Mouse (Mus musculus): Measurements from ENCODE around the gene Sox5. TPM values are rescaled to one million over a fixed set of nuclear protein-coding genes. Genes with fewer than 3 reads are reported as not detected.

The Sox5 gene
- polyA plus RNA-seq, 1 experiment from 2014 or later = 246 TPM

DNA sequence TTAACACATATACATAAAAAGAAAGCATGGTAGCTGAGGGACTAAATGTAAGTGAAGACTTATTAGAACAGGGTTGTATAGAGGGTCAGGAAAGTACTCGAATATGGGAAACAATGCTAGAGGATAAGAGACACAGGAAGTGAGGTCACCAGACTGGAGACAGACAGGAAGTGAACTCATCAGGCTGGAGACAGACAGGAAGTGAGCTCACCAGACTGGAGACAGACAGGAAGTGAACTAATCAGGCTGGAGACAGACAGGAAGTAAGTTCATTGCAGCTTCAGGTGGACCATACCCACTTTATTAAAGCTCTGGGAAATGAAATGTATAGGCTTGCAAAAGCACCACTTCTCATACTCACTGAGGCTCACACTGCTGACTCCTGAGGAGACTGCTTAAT lies 680.9 kb downstream of the Sox5 start:
- Histone ChIP-seq H3K4me3 (replicated peaks; ENCODE audit: low read length) (no peak overlapping the region), H3K27me3 (replicated peaks; ENCODE audit: control insufficient read depth, insufficient read depth, low read length) (no peaks in the 10 kb centered on the region), H3K4me1 (replicated peaks; ENCODE audit: control insufficient read depth, insufficient read depth, low read length) (peaks cover 4% of the 10 kb centered on the region), H3K9me3 (ENCODE audit: control insufficient read depth, low read length) (0 out of 2 replicates have a peak, but pooled peaks cover 3% of the 10 kb centered on the region), H3K4me2 (ENCODE audit: low read length) (no peak overlapping the region), H3K9ac (replicated peaks; ENCODE audit: low read depth, low read length) (no peak overlapping the region), H3K27ac (ENCODE audit: low read length) (no peak overlapping the region), H3K36me3 (ENCODE audit: control insufficient read depth, insufficient read depth) (no peaks in the 10 kb centered on the region; the same call in 1 of the 2 replicates)
- ATAC-seq = no peak
- 94% methylated on average over 1 of the region's 1 CpGs for WGBS

DNA sequence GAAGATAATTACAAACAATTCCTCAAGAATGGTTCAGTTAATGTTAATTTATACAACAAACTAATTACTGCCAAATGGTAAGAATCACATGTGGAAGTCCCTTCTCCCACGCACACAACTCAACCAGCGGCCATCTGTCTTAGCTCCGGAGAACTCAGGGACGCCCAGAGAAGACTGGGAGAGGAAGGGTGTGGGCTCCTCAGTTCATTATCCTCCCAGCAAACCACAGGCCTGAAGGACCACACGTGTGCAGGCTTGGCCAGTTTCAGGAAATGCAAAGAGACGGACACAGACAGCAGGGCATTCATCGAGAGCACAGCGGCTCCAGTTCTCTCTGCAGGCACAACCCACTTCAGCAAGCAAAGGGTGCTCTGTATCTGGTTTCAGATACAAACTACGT lies 683.7 kb downstream of the Sox5 start:
- no peak overlapping the region for H3K4me2 ChIP-seq (ENCODE audit: low read length)
- H3K4me3 ChIP-seq (replicated peaks; ENCODE audit: low read length) = no peak overlapping the region
- no peaks in the 10 kb centered on the region for H3K36me3 ChIP-seq (ENCODE audit: control insufficient read depth, insufficient read depth)
- H3K9ac ChIP-seq (replicated peaks; ENCODE audit: low read depth, low read length) = no peak overlapping the region
- ATAC-seq = peak; percentile 67
- 21% methylated on average over 9 of the region's 9 CpGs for WGBS
- H3K4me1 ChIP-seq (replicated peaks; ENCODE audit: control insufficient read depth, insufficient read depth, low read length) = peaks cover 10% of the 10 kb centered on the region
- 0 out of 2 replicates have a peak, but pooled peaks cover 3% of the 10 kb centered on the region for H3K9me3 ChIP-seq (ENCODE audit: control insufficient read depth, low read length)
- H3K27ac ChIP-seq (ENCODE audit: low read length) = no peak overlapping the region
- no peaks in the 10 kb centered on the region for H3K27me3 ChIP-seq (replicated peaks; ENCODE audit: control insufficient read depth, insufficient read depth, low read length)

DNA sequence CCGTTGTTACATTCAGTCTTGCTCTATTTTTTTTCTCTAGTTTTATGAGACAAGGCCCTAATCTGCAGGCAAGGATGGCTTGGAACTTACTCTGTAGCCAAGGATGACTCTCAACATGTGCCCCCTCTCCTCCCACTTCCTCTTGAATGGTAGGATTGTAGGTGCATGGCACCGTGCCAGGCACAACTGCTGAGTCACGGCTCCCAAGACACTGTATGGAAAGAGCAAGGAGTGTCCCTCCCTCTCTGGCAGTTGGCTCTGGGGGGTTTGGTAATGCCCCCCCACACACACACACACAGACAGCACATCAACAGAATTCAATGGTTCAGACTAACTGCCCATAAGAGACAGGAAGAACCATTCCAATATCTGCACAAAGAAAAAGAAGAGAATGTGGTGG lies 693.5 kb downstream of the Sox5 start:
- Histone ChIP-seq H3K4me2 (ENCODE audit: low read length) (no peak overlapping the region), H3K27ac (ENCODE audit: low read length) (no peak overlapping the region)
- WGBS = 71% methylated on average over 3 of the region's 3 CpGs

DNA sequence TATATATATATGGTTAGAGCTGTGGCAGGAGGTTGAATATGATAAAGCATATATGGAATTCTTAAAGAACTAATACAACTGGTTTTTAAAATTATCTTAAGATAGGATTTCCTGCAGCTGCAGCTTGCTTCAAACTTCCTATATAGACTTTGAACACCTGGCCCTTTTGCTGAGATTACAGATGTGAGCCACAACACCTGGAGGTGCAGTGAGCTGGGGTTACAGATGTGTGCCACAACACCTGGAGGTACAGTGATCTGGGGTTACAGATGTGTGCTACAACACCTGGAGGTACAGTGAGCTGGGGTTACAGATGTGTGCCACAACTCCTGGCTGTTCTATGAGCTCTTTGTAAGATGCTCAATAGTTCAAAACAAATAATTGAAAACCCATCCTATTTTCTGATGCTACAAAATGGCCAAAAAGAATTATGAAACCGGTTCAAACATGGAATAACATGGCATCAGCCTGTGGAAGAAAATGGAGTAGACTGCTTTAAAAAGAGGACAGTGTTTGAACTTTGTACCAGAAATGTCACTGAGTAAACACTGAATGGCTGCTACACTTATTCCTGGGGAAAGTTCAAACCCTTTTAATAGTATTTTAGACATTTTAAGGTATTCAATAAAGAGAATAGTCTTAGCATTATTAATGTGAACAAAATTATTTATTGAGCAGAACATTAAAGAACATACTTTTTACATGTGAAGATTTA lies 695.5 kb downstream of the Sox5 start:
- no peaks in the 10 kb centered on the region for H3K27me3 ChIP-seq (replicated peaks; ENCODE audit: control insufficient read depth, insufficient read depth, low read length)
- WGBS = 88% methylated on average over 1 of the region's 1 CpGs
- ATAC-seq = no peak
- H3K36me3 ChIP-seq (ENCODE audit: control insufficient read depth, insufficient read depth) = no peaks in the 10 kb centered on the region
- no peak overlapping the region for H3K4me2 ChIP-seq (ENCODE audit: low read length)
- H3K4me1 ChIP-seq (replicated peaks; ENCODE audit: control insufficient read depth, insufficient read depth, low read length) = 0 out of 2 replicates have a peak, but pooled peaks cover 2% of the 10 kb centered on the region
- H3K27ac ChIP-seq (ENCODE audit: low read length) = no peak overlapping the region
- H3K9me3 ChIP-seq (ENCODE audit: control insufficient read depth, low read length) = no peaks in the 10 kb centered on the region
- no peak overlapping the region for H3K4me3 ChIP-seq (replicated peaks; ENCODE audit: low read length)
- H3K9ac ChIP-seq (replicated peaks; ENCODE audit: low read depth, low read length) = no peak overlapping the region

More for the DNA sequence above, 693.5 kb downstream of the Sox5 start:
- Histone ChIP-seq H3K9me3 (ENCODE audit: control insufficient read depth, low read length) (no peaks in the 10 kb centered on the region), H3K9ac (replicated peaks; ENCODE audit: low read depth, low read length) (no peak overlapping the region), H3K27me3 (replicated peaks; ENCODE audit: control insufficient read depth, insufficient read depth, low read length) (no peaks in the 10 kb centered on the region), H3K4me3 (replicated peaks; ENCODE audit: low read length) (no peak overlapping the region), H3K36me3 (ENCODE audit: control insufficient read depth, insufficient read depth) (no peaks in the 10 kb centered on the region), H3K4me1 (replicated peaks; ENCODE audit: control insufficient read depth, insufficient read depth, low read length) (0 out of 2 replicates have a peak, but pooled peaks cover 2% of the 10 kb centered on the region)
- ATAC-seq = no peak

DNA sequence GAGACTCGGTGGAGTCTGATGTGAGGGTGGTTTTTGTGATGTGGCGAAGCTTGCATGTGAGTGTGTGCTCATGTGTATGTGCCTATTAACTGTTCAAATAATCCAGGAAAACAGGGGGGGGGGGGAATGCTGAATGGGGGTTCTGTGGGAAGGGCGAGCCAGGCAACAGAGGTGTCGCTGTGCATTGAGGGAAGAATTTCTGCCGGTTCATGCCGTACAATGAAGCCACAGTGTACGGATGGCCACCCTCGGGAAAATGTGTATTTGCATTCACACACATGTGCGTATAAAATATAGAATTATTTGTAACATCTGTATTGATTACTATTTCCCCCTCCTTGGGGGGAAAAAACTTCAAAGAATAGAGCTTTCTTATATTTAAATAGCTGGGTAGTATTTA lies 699.5 kb downstream of the Sox5 start:
- Histone ChIP-seq H3K4me1 (replicated peaks; ENCODE audit: control insufficient read depth, insufficient read depth, low read length) (no peaks in the 10 kb centered on the region), H3K9ac (replicated peaks; ENCODE audit: low read depth, low read length) (no peak overlapping the region), H3K27me3 (replicated peaks; ENCODE audit: control insufficient read depth, insufficient read depth, low read length) (no peaks in the 10 kb centered on the region), H3K9me3 (ENCODE audit: control insufficient read depth, low read length) (no peaks in the 10 kb centered on the region), H3K4me3 (replicated peaks; ENCODE audit: low read length) (no peak overlapping the region), H3K4me2 (ENCODE audit: low read length) (no peak overlapping the region), H3K36me3 (ENCODE audit: control insufficient read depth, insufficient read depth) (no peaks in the 10 kb centered on the region), H3K27ac (ENCODE audit: low read length) (no peak overlapping the region)
- ATAC-seq = no peak
- 69% methylated on average over 9 of the region's 9 CpGs for WGBS

DNA sequence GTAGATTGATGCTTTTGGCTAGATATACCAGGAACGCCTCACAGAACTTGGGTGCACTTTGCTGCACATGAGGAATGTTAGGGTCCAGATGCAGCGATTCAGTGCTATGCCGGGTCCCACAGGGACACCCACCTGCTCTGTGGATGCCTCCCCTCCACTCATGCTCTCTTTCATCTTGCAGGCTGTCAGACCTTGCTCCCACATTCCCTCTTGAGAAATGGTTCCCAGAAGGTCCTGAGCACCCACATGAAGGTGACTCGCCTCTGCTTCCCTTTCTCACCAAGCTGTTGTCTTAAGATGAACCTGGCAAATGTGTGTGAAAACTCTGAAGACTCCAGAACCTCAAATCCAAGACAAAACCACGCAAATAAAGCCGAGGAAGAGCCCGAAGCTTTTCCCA lies 704.0 kb downstream of the Sox5 start:
- no peak overlapping the region for H3K9ac ChIP-seq (replicated peaks; ENCODE audit: low read depth, low read length)
- no peak overlapping the region for H3K27ac ChIP-seq (ENCODE audit: low read length)
- no peak for ATAC-seq
- peaks cover 14% of the 10 kb centered on the region for H3K4me1 ChIP-seq (replicated peaks; ENCODE audit: control insufficient read depth, insufficient read depth, low read length)
- H3K4me3 ChIP-seq (replicated peaks; ENCODE audit: low read length) = no peak overlapping the region
- no peaks in the 10 kb centered on the region for H3K27me3 ChIP-seq (replicated peaks; ENCODE audit: control insufficient read depth, insufficient read depth, low read length)
- no peaks in the 10 kb centered on the region for H3K9me3 ChIP-seq (ENCODE audit: control insufficient read depth, low read length)
- no peaks in the 10 kb centered on the region for H3K36me3 ChIP-seq (ENCODE audit: control insufficient read depth, insufficient read depth)
- H3K4me2 ChIP-seq (ENCODE audit: low read length) = no peak overlapping the region
- 95% methylated on average over 7 of the region's 7 CpGs for WGBS

DNA sequence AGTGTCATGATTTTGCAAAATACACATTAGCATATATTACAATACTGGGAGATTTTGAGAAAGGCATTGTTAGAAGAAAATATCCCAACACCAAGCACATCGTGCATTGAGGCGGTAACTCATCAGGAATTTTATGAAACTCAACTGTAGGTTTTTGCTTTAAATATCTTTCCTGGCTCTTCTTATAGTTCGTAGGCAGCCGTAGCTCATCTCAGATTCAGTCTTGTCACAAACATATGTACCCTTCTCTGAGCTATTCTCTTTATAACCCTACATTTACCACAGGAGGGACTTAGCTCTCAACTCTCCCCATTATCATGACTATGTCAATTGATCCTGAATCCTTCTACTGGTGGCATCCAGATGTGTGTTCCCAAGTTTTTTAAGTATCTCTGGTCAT lies 705.4 kb downstream of the Sox5 start:
- no peak for ATAC-seq
- Histone ChIP-seq H3K4me1 (replicated peaks; ENCODE audit: control insufficient read depth, insufficient read depth, low read length) (peaks cover 14% of the 10 kb centered on the region), H3K9ac (replicated peaks; ENCODE audit: low read depth, low read length) (no peak overlapping the region), H3K4me2 (ENCODE audit: low read length) (no peak overlapping the region), H3K36me3 (ENCODE audit: control insufficient read depth, insufficient read depth) (no peaks in the 10 kb centered on the region), H3K27me3 (replicated peaks; ENCODE audit: control insufficient read depth, insufficient read depth, low read length) (no peaks in the 10 kb centered on the region), H3K9me3 (ENCODE audit: control insufficient read depth, low read length) (no peaks in the 10 kb centered on the region), H3K27ac (ENCODE audit: low read length) (no peak overlapping the region), H3K4me3 (replicated peaks; ENCODE audit: low read length) (no peak overlapping the region)
- WGBS = 84% methylated on average over 4 of the region's 4 CpGs

DNA sequence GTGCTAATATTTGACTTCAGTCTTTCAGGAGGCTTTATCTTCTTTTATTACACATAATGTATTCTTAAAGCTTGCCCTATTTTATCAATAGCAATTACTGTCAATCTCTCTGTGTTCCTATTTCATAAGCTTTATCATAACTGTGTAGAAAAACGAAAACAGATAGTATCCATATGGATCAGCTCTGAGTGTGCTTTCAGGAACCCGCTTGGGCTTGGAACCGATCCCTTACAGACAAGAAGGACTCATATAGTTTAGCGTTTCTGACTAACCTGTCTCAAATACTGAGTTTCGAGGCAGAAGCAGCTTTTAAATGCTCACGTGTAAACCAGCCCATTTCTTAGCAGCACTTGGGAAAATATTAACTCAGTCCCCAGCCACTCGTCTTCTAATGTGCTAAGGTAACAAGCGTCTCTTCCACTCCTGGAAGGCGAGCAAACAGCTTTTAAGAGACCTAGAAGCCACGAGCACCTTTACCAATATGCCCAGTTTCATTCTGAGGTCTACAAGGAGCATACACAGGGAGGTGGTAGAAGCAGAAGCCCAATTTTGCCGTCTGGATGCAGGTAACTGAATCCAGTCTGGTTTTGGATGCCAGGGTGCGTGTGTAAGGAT lies 706.3 kb downstream of the Sox5 start:
- Histone ChIP-seq H3K36me3 (ENCODE audit: control insufficient read depth, insufficient read depth) (no peaks in the 10 kb centered on the region), H3K4me2 (ENCODE audit: low read length) (no peak overlapping the region), H3K4me1 (replicated peaks; ENCODE audit: control insufficient read depth, insufficient read depth, low read length) (peaks cover 14% of the 10 kb centered on the region), H3K9ac (replicated peaks; ENCODE audit: low read depth, low read length) (no peak overlapping the region), H3K9me3 (ENCODE audit: control insufficient read depth, low read length) (no peaks in the 10 kb centered on the region), H3K27ac (ENCODE audit: low read length) (no peak overlapping the region), H3K4me3 (replicated peaks; ENCODE audit: low read length) (no peak overlapping the region), H3K27me3 (replicated peaks; ENCODE audit: control insufficient read depth, insufficient read depth, low read length) (no peaks in the 10 kb centered on the region)
- 78% methylated on average over 12 of the region's 12 CpGs for WGBS
- no peak for ATAC-seq

DNA sequence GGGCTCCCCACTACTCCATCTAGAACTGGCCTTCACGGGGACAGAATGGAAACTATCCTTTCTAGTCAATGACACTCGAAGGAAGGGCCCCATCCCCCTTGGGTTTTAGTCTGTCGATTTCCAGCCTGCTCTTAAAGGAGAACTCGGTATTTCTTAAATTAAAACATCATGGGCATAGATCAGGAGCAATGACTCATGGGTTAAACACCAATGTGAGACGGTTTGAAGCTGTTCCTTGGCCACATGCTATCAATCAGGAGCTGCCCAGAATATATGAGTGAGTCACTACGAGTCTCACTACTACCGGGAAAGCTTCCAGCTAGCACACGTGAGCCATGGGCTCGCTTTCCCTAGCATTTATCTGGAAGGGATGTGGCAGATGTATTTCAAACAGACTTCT lies 707.0 kb downstream of the Sox5 start:
- ATAC-seq = peak; percentile 26; the same call in 1 of the 2 replicates

More for the DNA sequence above, 707.0 kb downstream of the Sox5 start:
- no peak overlapping the region for H3K4me3 ChIP-seq (replicated peaks; ENCODE audit: low read length)
- no peak overlapping the region for H3K27ac ChIP-seq (ENCODE audit: low read length)
- H3K27me3 ChIP-seq (replicated peaks; ENCODE audit: control insufficient read depth, insufficient read depth, low read length) = no peaks in the 10 kb centered on the region
- 64% methylated on average over 9 of the region's 9 CpGs for whole genome bisulfite sequencing
- peaks cover 14% of the 10 kb centered on the region for H3K4me1 ChIP-seq (replicated peaks; ENCODE audit: control insufficient read depth, insufficient read depth, low read length)
- no peak overlapping the region for H3K4me2 ChIP-seq (ENCODE audit: low read length)
- H3K9ac ChIP-seq (replicated peaks; ENCODE audit: low read depth, low read length) = no peak overlapping the region
- H3K36me3 ChIP-seq (ENCODE audit: control insufficient read depth, insufficient read depth) = no peaks in the 10 kb centered on the region
- H3K9me3 ChIP-seq (ENCODE audit: control insufficient read depth, low read length) = no peaks in the 10 kb centered on the region
